Mouse (Mus musculus) forebrain, embryonic 10.5 days (tissue): ENCODE data around the gene Ogfrl1. TPM values are rescaled to one million over a fixed set of nuclear protein-coding genes. Genes with fewer than 3 reads are reported as not detected.

Experiments used
- DNase-seq: peaks from one replicate; pipeline ENCODE4 v3.0.0-alpha.2; 2017; ENCODE audit warnings: low spot score; ENCODE audit errors: extremely low spot score
- H3K27ac ChIP-seq: fragments of 300-500 bp; sonication (generic); 2 replicates; pipeline ENCODE4 v1.5.1; 2016; ENCODE audit warnings: mild to moderate bottlenecking
- H3K27me3 ChIP-seq: fragments of 300-500 bp; sonication (generic); 2 replicates; pipeline ENCODE4 v1.6.1; 2016; ENCODE audit warnings: mild to moderate bottlenecking; ENCODE audit not compliant: poor library complexity, severe bottlenecking
- H3K36me3 ChIP-seq: fragments of 300-500 bp; sonication (generic); replicated peaks from 2 replicates; pipeline ENCODE4 v1.6.1; 2016; ENCODE audit warnings: mild to moderate bottlenecking, moderate library complexity
- H3K4me1 ChIP-seq: fragments of 300-500 bp; sonication (generic); 2 replicates; pipeline ENCODE4 v1.6.1; 2016
- H3K4me3 ChIP-seq: fragments of 300-500 bp; sonication (generic); 2 replicates; pipeline ENCODE4 v1.5.1; 2016; ENCODE audit warnings: mild to moderate bottlenecking, moderate library complexity
- H3K9me3 ChIP-seq: fragments of 300-500 bp; sonication (generic); 2 replicates; pipeline ENCODE4 v1.6.1; 2016; ENCODE audit warnings: mild to moderate bottlenecking, moderate library complexity
- WGBS: fragments of 180-500 bp; shearing (Covaris S2); methylation state at CpG from one replicate; pipeline ENCODE4 v1.1.7; 2016; 5-methylcytosine and 5-hydroxymethylcytosine counted together
- polyA plus RNA-seq: library from polyadenylated mRNA; unstranded; fragments of >200 nt; fragmentation: Nextera tagmentation; extraction: Ambion mirVana; gene quantifications from 2 replicates; pipeline ENCODE4 v1.2.1, GENCODE M21; 2016

The Ogfrl1 gene
- polyA plus RNA-seq, 1 experiment from 2014 or later: 6.3 TPM

- under 1% methylated on average over 89 of the region's 93 CpGs for WGBS
- peak overlapping the region; percentile 90 for H3K27ac ChIP-seq
- DNase-seq: peak; percentile 94
- H3K27me3 ChIP-seq: no peaks in the 10 kb centered on the region; the same call in 1 of the 2 replicates
- H3K4me1 ChIP-seq: peaks cover 38% of the 10 kb centered on the region
- H3K4me3 ChIP-seq: peak overlapping the region; percentile 79
- H3K9me3 ChIP-seq: no peaks in the 10 kb centered on the region
- 0 out of 2 replicates have a peak, but pooled peaks cover 2% of the 10 kb centered on the region for H3K36me3 ChIP-seq
These were observed 14.5 kb downstream of the Ogfrl1 start for GRCm38 (mm10) chr1:23382806-23383653.

GRCm38 (mm10) chr1:23382461-23382805 is 15.1 kb downstream of the Ogfrl1 start:
- Histone ChIP-seq H3K4me1 (peaks cover 38% of the 10 kb centered on the region), H3K4me3 (peak overlapping the region; percentile 79), H3K9me3 (no peaks in the 10 kb centered on the region), H3K36me3 (0 out of 2 replicates have a peak, but pooled peaks cover 2% of the 10 kb centered on the region), H3K27me3 (no peaks in the 10 kb centered on the region; the same call in 1 of the 2 replicates), H3K27ac (peak overlapping the region; percentile 90)
- under 1% methylated on average over 20 of the region's 21 CpGs for WGBS
- no peak for DNase-seq

- Histone ChIP-seq H3K27ac (peak overlapping the region; percentile 90; the same call in 1 of the 2 replicates), H3K4me3 (peak overlapping the region; percentile 79), H3K9me3 (no peaks in the 10 kb centered on the region), H3K36me3 (0 out of 2 replicates have a peak, but pooled peaks cover 2% of the 10 kb centered on the region), H3K27me3 (no peaks in the 10 kb centered on the region; the same call in 1 of the 2 replicates), H3K4me1 (peaks cover 38% of the 10 kb centered on the region)
- no peak for DNase-seq
- WGBS: 20% methylated on average over 9 of the region's 9 CpGs
These were observed 15.5 kb downstream of the Ogfrl1 start for GRCm38 (mm10) chr1:23382037-23382436.

GRCm38 (mm10) chr1:23379911-23380740 is 17.4 kb downstream of the Ogfrl1 start:
- H3K27me3 ChIP-seq: no peaks in the 10 kb centered on the region; the same call in 1 of the 2 replicates
- 85% methylated on average over 17 of the region's 17 CpGs for WGBS
- no peak overlapping the region for H3K4me3 ChIP-seq
- DNase-seq: no peak
- H3K4me1 ChIP-seq: peaks cover 38% of the 10 kb centered on the region
- no peak overlapping the region for H3K27ac ChIP-seq
- H3K36me3 ChIP-seq: peaks cover 8% of the 10 kb centered on the region
- H3K9me3 ChIP-seq: no peaks in the 10 kb centered on the region

GRCm38 (mm10) chr1:23379321-23379720 is 18.3 kb downstream of the Ogfrl1 start:
- no peaks in the 10 kb centered on the region for H3K9me3 ChIP-seq
- H3K27ac ChIP-seq: no peak overlapping the region
- H3K27me3 ChIP-seq: no peaks in the 10 kb centered on the region; the same call in 1 of the 2 replicates
- no peak for DNase-seq
- no peak overlapping the region for H3K4me3 ChIP-seq
- peaks cover 9% of the 10 kb centered on the region for H3K36me3 ChIP-seq
- H3K4me1 ChIP-seq: peaks cover 38% of the 10 kb centered on the region
- 79% methylated on average over 6 of the region's 6 CpGs for WGBS

- 86% methylated on average over 13 of the region's 13 CpGs for WGBS
- H3K9me3 ChIP-seq: no peaks in the 10 kb centered on the region
- peaks cover 13% of the 10 kb centered on the region for H3K36me3 ChIP-seq
- peaks cover 37% of the 10 kb centered on the region for H3K4me1 ChIP-seq
- no peak overlapping the region for H3K4me3 ChIP-seq
- no peak for DNase-seq
- H3K27me3 ChIP-seq: no peaks in the 10 kb centered on the region; the same call in 1 of the 2 replicates
- H3K27ac ChIP-seq: no peak overlapping the region
These were observed 20.0 kb downstream of the Ogfrl1 start for GRCm38 (mm10) chr1:23377572-23377971.

- no peak for DNase-seq
- 65% methylated on average over 4 of the region's 4 CpGs for WGBS
- H3K36me3 ChIP-seq: peaks cover 33% of the 10 kb centered on the region
These were observed 23.4 kb downstream of the Ogfrl1 start for GRCm38 (mm10) chr1:23374156-23374555.

GRCm38 (mm10) chr1:23365614-23366013 is 32.0 kb downstream of the Ogfrl1 start:
- Histone ChIP-seq H3K4me1 (no peaks in the 10 kb centered on the region), H3K27ac (no peak overlapping the region), H3K27me3 (no peaks in the 10 kb centered on the region), H3K36me3 (peaks cover 10% of the 10 kb centered on the region), H3K9me3 (no peaks in the 10 kb centered on the region), H3K4me3 (no peak overlapping the region)
- 89% methylated on average over 2 of the region's 2 CpGs for WGBS
- DNase-seq: no peak

More at GRCm38 (mm10) chr1:23374156-23374555, 23.4 kb downstream of the Ogfrl1 start:
- H3K9me3 ChIP-seq: no peaks in the 10 kb centered on the region
- H3K4me1 ChIP-seq: peaks cover 10% of the 10 kb centered on the region
- no peaks in the 10 kb centered on the region for H3K27me3 ChIP-seq
- no peak overlapping the region for H3K27ac ChIP-seq
- H3K4me3 ChIP-seq: no peak overlapping the region

GRCm38 (mm10) chr1:23352895-23353294 is 44.7 kb downstream of the Ogfrl1 start:
- Histone ChIP-seq H3K27ac (no peak overlapping the region), H3K27me3 (no peaks in the 10 kb centered on the region), H3K4me3 (no peak overlapping the region), H3K9me3 (no peaks in the 10 kb centered on the region), H3K36me3 (no peaks in the 10 kb centered on the region), H3K4me1 (no peaks in the 10 kb centered on the region)
- 90% methylated on average over 6 of the region's 6 CpGs for WGBS
- DNase-seq: no peak

GRCm38 (mm10) chr1:23351756-23352155 is 45.8 kb downstream of the Ogfrl1 start:
- DNase-seq: no peak
- WGBS: 88% methylated on average over 4 of the region's 4 CpGs

GRCm38 (mm10) chr1:23345633-23346032 is 51.9 kb downstream of the Ogfrl1 start:
- Histone ChIP-seq H3K4me1 (no peaks in the 10 kb centered on the region), H3K27ac (no peak overlapping the region), H3K27me3 (no peaks in the 10 kb centered on the region), H3K36me3 (no peaks in the 10 kb centered on the region), H3K9me3 (no peaks in the 10 kb centered on the region), H3K4me3 (no peak overlapping the region)
- no peak for DNase-seq
- WGBS: 89% methylated on average over 3 of the region's 3 CpGs

More at GRCm38 (mm10) chr1:23351756-23352155, 45.8 kb downstream of the Ogfrl1 start:
- H3K4me1 ChIP-seq: no peaks in the 10 kb centered on the region
- H3K4me3 ChIP-seq: no peak overlapping the region
- no peaks in the 10 kb centered on the region for H3K9me3 ChIP-seq
- no peak overlapping the region for H3K27ac ChIP-seq
- H3K27me3 ChIP-seq: no peaks in the 10 kb centered on the region
- H3K36me3 ChIP-seq: no peaks in the 10 kb centered on the region

GRCm38 (mm10) chr1:23342864-23343263 is 54.7 kb downstream of the Ogfrl1 start:
- Histone ChIP-seq H3K36me3 (no peaks in the 10 kb centered on the region), H3K9me3 (no peaks in the 10 kb centered on the region), H3K27ac (no peak overlapping the region), H3K27me3 (no peaks in the 10 kb centered on the region), H3K4me3 (no peak overlapping the region), H3K4me1 (no peaks in the 10 kb centered on the region)
- DNase-seq: no peak
- 89% methylated on average over 4 of the region's 4 CpGs for WGBS
